Mouse (Mus musculus) left cerebral cortex, postnatal 25 days (tissue): ENCODE measurements at regions not wholly inside any gene's neighbourhood (a gene's known extent, or its start where the extent isn't known, plus 50 kb on each side); places are given as distances from the start of the nearest gene placed in this dataset.
A peak's percentile ranks its signal among the peaks of the same experiment; 100 is the strongest.

Source experiments
- DNase-seq, 2 experiments: peaks; one replicate each; pipeline ENCODE4 v3.0.0; 2022; ENCODE audit warnings: low spot score in 2 of 2, mixed read lengths in 1 of 2
- intact Hi-C: fragments of 180-260 bp; cut with DNase I; formaldehyde crosslinking; loops from one replicate; pipeline ENCODE4 v1.15.1; 2025

DNA sequence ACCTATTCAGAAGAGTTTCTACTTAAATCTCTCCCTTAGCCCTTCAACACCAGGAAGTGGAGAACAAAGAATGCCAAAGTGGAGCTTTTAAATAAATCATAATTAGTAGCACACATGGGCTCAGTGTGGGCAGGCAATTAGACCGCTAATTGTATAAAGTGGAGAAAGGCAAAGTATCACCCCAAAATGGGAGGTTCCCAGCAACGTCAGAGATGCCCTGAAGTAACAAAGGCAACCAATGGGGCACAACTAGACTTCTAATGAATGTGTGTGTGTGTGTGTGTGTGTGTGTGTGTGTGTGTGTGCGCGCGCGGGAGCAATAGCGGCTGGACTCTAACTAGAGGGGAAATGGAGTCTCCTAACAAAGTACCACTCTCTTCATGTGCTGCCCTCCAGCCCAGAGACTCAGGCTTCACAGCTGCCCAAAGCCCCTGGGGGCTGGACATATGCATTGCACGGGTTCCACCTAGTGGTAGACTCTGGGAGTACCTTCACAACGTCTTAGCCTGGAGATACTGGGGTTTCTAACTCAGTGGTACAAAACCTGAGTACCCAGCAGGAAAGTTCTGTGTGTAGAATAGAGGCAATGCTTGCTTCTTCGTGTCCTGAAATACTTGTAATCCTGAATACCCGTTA, 162.3 kb upstream of the Snx19 start:
- intact Hi-C loops = loop anchor here (2.0 to 5.0 kb wide), 4 partner anchors 122 to 604 kb away; partner anchors contain the start of gene Ntm

DNA sequence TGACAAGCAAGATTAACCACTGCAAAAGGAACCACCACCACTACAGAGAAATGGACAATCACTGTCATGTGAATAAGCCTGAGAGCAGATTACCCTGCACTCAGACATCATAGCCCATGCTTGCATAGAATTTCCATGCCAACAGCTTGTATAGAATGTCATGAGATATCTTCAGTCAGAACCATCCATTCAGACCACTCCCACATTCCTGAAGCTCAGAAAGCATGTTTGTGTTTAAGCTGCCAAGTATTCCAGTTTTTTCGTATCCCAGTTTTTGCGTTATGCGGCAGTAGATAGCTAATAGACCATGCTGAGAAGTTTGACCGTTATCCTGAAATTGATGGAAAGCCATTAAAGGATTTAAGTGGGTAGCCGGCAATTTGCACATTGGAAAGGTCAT, 155.8 kb upstream of the Snx19 start:
- DNase-seq = no peak
- intact Hi-C loops = no loop called here

More for the DNA sequence above, 162.3 kb upstream of the Snx19 start:
- DNase-seq = peak; percentile 81 to 87

DNA sequence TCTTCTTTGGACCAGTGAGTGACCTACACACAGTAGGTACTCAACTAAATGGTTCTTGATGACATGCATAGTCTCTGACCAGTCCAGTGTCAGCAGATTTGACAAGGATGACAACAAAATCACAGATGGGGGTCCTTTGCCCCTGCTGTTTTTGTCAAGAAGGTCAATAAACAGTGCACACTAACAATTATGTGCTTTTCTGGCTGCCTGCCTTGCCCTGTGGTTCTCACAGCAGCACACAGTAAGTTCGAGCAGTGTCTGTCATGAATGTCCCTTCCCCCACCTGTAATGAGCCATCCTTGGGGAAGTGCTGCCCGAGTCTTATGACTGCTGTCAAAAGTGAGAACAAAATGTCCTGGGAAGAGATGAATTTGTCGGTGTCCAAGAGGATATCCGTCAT, 153.1 kb upstream of the Snx19 start:
- intact Hi-C loops = no loop called here
- no peak for DNase-seq

DNA sequence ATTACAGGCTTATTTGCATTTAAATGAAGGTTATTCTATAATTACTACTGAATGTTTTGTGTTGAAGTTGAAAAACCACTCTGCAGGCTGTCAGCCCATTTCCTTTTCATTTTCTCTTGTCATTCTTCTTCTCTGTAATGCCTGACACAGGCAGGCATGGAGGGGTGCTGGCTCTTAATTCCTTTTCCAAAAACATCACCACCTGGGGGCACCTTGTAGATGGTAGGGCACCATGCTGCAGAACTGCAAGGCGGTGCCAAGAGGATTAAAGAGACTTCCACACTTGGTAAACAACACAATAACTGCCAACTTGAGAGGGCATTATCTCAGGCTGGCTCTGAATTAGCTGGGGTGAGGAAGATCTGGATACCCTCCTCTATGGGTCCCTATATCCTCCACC, 148.7 kb upstream of the Snx19 start:
- intact Hi-C loops = no loop called here
- DNase-seq = no peak

DNA sequence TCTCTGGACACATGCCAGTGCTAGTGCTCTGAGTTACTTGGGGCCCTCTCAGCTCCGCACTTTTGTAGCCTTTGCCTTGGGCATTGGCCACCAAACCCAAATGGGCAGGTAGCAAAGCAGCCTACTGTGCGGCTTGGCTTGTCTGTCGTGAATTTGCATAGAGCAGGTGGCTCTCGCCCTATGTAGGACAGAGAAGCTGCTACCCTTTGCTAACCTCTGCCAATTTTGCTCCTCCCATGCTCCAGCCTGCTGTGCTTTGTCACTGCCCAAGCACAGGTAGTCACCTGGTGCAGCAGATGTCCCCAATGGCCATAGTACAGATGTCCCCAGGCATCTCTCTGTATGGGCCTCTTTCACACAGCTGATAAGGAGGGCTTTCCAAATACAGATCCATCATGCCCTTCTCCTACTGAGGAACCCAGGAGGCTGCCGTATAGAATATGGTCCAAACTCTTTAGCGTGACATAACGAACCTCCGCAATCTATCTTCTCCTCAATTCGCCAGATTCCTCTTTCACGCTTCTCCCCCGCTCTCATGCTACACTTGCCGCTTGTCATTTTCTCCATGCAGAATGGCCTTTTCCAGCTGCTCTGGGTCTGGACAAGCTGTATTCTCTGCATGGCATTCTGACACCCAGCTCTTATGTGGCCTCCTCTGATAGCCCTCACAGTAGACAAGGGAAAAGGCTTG, 143.7 kb upstream of the Snx19 start:
- intact Hi-C loops = no loop called here
- peak in 1 of 2 experiments; percentile 50 for DNase-seq

DNA sequence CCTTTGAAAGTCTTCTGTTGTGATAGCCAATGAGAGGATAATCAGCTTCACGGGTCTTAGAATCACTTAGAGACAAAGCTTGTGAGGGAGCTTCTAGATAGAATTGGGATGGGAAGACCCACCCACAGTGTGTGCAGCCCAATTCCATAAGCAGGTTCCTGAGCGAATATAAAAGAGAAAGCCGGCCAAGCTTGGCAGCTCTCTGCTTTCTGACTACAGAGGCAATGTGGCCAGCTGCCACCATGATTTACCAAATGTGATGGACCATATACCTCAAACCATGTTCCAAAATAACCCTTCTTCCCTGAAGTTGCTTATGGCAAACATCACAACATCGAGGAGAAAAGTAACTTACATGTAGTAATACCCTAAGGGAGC, 143.1 kb upstream of the Snx19 start:
- intact Hi-C loops = no loop called here
- DNase-seq = peak in 1 of 2 experiments; percentile 59

DNA sequence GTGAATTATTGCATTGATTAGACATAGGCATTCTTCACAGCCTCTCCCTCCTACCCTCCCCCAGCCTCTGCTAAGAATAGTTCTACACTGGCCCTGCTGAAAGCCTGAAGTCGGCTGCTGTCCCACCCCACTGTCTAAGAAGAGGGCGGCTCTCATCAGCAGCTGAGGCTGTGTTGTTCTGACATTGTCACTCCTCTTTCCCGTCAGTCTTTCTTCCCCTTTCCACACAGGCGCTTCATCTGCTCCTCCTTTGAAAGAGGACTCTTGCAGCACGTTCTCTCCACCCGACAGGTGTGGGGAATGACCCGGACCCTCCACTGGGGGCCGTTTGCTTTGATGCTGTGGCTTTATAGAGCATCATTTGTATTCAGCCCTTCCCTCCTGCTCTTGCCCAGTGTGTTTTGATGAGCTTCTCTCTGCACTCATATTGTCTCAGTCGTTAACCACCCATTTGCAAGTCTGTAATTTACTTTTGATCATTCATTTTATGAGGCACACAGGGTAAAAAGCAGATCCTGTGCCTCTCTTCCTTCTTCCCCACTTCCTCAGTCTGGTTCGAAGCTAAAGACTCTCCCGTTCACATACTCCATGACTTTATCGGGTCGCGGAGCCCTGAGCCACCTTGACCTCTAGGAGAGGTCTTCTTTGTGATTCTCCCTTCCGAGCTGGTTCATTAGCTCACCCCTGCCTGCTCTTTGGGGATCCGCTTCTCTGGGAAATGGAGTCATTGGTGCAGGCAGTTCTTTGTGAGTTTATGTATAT, 142.2 kb upstream of the Snx19 start:
- peak in 1 of 2 experiments; percentile 10 for DNase-seq
- intact Hi-C loops = no loop called here

DNA sequence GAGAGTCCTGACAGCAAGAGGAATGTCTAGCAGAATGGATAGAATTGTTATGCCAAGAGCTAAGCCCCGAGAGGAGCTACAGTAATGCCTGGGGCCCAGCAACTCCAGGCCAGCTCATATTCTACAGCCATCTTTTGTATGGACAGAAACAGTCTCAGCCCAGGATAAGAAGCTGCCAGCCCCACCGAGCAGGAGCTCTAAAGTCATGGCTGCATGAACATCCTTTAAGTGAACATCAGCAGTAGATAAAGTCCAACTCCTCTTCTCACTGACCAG, 141.6 kb upstream of the Snx19 start:
- DNase-seq = no peak
- intact Hi-C loops = no loop called here

DNA sequence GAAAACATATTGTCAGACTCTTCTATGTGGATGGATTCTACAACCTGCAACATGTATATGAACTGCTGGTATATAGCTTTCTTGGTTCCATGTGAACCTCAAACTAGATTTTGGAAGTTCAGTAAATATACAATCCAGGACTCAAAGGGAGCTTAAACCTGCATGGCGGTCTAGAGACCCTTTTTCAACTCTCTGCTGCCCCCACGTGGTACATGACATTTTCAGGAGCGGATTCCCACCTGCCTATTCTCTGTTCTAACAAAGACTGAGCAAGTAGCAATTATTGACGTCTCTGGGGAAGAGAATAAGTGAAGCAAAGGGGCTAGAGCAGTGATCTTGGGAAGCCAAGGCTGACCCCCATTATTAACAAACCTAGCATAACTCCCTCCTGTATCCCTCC, 127.1 kb upstream of the Snx19 start:
- peak; percentile 57 to 74 for DNase-seq
- intact Hi-C loops = loop anchor here (5.0 kb wide), 1 partner anchor 643 kb away; no protein-coding TSS in a partner anchor

DNA sequence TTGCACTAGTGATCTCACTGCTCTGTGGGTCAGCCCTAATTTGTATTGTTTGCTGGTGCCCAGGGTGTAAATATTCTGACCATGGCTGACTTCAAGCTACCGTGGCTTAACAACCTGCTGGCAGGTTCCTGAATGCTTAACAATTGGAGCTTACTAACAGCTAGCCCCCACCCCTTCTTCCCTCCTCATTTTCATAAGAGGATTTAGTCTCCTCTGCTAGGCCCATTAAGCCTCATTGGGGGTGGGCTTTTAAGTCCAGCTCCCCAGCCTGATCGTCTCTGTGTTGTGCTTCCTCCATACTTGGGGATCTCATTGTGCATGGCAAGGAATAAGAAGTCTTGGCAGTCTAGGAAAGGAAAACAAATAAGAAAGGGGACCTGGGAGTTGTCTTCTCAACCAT, 118.6 kb upstream of the Snx19 start:
- intact Hi-C loops = no loop called here
- DNase-seq = no peak

DNA sequence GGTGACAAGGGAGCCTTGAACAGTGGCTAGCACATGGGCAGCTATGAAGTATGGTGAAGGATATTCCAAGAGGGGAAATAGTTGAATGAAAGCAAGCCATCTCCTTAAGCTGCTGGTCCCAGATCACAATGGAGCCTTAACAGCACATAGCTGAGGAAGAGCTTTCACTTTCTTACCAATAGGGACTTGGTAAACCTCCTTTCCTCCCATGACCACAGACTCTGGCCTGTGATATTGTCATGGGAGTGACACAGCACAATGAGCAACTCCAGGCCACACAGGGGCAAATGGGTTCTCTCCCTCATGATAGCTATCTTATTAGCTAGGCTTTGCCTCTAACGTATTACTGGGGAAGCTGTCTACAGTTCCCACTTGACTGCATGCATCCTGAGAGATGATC, 113.5 kb upstream of the Snx19 start:
- intact Hi-C loops = no loop called here
- DNase-seq = no peak

DNA sequence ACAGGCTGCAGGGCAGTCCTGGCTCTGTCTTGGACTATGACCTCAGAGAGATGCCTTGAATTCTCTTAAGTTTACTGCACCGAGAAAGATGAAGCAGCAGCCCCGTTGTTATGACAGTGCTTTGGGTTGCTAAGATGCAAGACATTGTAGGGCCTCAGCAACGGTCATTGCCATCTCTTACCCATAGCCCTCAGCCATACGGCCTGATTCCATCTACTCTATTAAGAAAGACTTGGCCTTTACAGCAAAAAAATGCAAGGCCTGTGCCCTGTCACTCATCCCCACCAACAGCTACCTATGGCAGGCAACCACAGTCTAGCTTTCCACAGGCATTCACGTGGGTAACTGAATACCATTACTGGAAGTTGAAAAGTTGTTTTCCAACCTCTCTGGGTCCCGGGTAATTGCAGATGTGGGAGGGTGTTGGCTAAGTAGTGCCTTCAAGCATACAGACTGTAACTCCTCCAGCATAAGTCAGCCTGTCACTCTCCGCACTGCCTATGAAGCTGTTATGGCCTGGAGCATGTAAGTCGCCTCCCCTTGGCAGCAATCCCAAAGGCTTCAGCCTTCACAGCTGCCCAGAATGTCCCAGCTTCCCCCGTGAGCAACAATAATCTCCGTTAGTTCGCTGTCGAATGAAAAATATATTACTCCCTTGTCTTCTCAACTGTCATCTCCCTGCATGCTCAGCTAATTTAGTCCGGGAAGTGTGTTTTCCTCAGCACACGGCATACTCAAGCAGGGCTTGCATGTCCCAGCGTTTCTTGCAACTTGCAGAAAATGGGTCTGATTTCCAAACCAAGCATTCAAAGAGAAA, 112.3 kb upstream of the Snx19 start:
- peak; percentile 13 to 15 for DNase-seq
- intact Hi-C loops = loop anchor here (5.0 kb wide), 1 partner anchor 652 kb away; no protein-coding TSS in a partner anchor

DNA sequence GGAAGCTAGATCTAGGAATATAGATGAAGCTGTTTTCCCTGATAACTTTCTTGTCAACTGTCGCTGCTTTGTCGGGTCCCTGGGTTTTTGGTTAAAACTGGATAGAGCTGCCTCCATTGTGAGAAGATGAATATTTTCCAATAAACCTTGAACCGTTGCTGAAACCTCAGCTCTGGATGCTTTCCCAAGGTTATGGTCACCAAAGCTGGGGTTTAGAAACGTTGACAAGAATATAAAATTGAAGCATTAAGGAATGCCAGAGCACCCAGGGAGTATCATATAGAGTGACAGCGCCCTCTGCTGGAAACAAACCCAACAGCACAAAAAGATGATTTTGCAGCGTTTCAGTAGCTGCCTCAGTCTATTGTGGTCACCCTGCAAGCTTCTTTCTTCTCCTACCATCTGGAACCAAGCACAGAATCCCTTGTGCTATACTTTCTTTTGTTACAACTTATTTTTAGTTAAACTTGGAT, 111.7 kb upstream of the Snx19 start:
- DNase-seq = peak; percentile 67 to 79

DNA sequence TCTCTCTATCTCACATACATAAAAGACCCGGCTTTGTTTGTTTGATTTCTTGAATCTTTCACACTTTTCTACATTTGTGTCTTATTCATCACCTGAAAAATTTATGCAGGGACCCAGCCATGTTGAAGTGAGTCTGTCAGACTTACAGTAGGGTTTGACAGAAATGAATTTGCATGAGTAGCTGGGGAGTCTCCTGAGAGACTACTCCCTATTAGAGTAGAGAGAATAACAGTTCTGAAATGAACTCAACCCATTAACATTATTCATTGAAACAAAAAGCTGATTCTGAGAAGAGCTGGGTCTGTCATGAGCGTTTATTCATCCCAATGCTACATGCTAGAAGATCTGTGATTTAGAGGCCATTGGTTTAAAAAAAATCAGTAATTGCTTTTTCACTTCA, 82.0 kb upstream of the Snx19 start:
- intact Hi-C loops = no loop called here
- DNase-seq = no peak

More for the DNA sequence above, 111.7 kb upstream of the Snx19 start:
- intact Hi-C loops = loop anchor here (5.0 kb wide), 1 partner anchor 653 kb away; no protein-coding TSS in a partner anchor

DNA sequence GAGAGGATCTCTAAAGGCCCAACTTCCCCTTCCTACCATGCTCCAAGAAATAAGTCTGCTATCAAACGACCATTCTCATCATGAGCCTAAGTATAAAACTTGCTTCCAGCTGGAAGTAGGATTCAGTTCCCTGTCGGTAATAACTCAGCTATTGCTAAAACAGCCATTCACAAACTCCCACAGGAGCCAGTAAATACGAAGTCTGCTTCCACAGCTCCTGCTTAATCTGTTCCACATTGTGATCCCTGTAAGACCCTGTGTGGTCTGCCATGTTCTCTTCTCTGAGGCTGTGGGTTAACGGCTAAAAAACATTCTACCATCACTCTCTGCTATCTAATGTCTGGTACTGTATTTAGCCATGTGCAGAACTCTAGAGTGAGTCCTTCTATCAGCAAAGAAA, 72.9 kb upstream of the Snx19 start:
- intact Hi-C loops = no loop called here
- DNase-seq = no peak

DNA sequence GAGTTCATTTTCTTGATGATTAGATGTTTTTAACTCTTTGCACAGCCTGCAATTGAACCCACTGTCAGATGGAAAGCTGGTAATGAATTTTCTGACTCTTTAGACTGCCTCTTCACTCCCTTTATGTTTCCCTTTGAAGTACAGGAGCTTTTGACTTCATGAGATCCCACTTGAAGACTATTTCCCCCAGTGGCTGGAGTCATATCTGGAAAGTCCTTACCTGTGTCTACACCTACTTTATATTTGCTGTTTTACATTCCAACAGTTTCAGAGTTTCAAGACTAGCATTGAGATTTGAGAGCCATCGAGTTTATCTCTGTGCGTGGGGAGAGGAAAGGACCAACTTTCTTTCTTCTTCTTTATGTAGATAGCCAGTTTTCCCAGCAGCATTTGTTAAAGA, 71.3 kb upstream of the Snx19 start:
- DNase-seq = no peak
- intact Hi-C loops = no loop called here

DNA sequence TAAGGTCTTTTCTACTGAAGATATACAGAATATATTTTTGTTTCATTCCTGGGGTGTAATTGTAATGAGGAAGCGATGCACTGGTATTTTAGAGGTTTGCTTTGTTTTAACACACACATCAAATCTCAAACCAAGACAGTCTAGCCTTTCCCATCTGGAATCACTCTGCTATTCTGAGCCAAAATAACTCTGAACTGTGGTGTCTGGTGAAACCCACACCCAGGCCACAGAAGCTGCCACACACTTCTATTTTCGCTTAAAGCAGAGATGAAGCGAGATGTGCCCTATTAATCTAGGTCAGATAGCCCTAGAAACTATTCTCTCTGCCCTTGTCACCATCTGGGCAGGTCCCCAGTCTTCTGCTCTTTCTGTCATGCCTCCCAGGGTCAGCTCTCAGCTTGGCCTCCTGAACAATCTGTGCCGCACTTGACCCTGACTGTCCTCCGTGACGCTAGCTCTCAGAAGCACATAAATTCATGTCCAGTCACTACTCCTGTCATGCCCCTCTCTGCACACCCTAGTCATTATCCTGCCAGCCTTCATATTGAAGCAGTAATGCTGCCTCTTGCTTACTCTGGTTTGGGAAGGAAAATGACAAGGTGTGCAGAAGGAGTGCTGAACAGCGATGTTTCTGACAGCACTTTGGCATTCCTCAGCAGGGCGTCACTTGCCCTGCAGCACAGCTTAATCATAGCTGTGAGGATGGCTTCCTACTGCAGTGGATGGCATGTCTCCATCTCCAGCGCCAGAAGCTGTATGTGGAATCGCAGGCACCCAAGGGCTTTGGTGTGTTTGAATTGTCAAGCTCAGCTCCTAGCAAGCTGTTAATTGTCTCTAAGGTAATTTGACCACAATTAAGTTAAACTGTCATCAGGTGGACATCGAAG, 57.1 kb upstream of the Snx19 start:
- intact Hi-C loops = no loop called here
- no peak for DNase-seq

DNA sequence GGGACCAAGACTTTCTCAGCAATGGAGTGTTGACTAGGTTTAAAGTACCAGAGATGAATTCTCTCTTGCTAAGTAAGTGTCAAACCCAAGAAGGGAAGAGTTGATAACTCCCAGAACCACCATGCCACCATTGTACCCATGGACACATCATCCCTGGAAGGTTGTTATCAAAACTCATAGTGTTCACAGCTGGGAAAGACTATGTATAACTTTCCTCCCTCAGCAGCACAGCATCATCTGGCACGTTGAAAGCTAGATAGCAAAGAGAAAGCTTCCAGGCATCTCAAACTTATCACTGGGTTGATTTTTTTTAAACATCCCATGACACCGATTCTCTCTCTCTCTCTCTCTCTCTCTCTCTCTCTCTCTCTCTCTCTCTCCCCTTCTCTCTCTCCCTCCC, 56.1 kb upstream of the Snx19 start:
- intact Hi-C loops = no loop called here

DNA sequence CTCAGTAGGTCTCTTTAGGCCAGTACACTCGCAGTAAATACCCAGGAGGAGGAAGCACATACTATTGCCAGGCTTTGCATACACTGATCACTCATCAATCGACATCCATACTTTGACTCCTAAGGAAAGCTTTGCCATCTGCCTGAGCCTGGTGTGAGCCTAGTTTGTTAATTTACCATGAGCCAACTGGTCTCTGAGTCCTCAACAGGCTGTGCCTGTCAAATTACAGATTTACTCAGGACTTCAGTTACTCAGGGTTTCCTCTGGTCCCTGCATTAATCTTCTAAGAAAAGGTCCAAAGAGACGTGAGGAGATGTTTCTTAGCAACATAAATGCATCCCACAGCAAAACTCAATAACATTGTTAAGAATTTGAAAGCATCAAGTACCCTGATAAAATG, 50.0 kb upstream of the Snx19 start:
- intact Hi-C loops = no loop called here
- DNase-seq = no peak

More for the DNA sequence above, 56.1 kb upstream of the Snx19 start:
- DNase-seq = no peak
